Mouse (Mus musculus) erythroblast, embryonic 14.5 days (primary cell): Measurements from ENCODE around the gene Adarb1.

ENCODE experiments used
- GATA1 ChIP-seq: IDR thresholded peaks from 2 replicates; pipeline ENCODE4 v1.6.1; 2012; ENCODE audit warnings: low read length, inconsistent platforms, mixed read lengths
- TAL1 ChIP-seq: IDR thresholded peaks from 3 replicates; pipeline ENCODE4 v1.6.1; 2012; ENCODE audit warnings: low read length, inconsistent platforms, mixed read lengths

DNA sequence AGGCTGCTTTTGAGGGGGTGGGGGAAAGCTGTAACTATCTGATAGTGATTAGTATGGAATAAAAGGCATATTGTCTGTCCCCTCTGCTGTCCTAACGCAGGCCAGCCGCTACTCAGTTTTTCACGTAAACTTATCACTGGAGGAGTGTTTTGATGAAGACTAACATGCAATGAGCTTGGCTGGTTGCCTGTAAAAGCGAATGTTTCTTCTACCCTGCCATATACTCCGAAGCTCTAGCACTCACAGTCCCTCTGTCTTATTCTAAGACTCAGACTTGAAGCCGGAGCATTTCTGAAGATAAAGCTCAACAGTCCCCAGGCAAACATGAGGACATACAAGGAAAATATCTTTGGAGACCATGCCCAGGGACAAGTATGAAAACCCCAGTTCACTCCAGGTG lies 133.2 kb downstream of the Adarb1 start:
- TF ChIP-seq TAL1 (no peak), GATA1 (no peak)
